Mouse (Mus musculus): ENCODE data around the gene Gorab. TPM values are rescaled to one million over a fixed set of nuclear protein-coding genes. Genes with fewer than 3 reads are reported as not detected.

Gorab gene
- total and polyA plus RNA-seq, 3 experiments = 0.64 to 11.9 (median 8.1) TPM

- no peaks in the 10 kb centered on the region for H3K9me3 ChIP-seq (replicated peaks)
- TF ChIP-seq TAL1 (conservative IDR thresholded peaks at IDR 0.05; ENCODE audit: low read depth, low read length) (no peak), POLR2AphosphoS5 (IDR thresholded peaks at IDR 0.05; ENCODE audit: insufficient replicate concordance, low read depth, low read length) (no peak), GATA1 (IDR thresholded peaks at IDR 0.05; ENCODE audit: borderline replicate concordance, low read length) (no peak), CTCF (IDR thresholded peaks at IDR 0.05; ENCODE audit: low read depth, low read length) (no peak), GATA2 (IDR thresholded peaks at IDR 0.05; ENCODE audit: borderline replicate concordance, low read depth, low read length) (no peak)
- no peak for ATAC-seq (ENCODE audit: extremely low read depth, insufficient number of reproducible peaks, low FRiP score, poor library complexity, severe bottlenecking)
Observed at GRCm38 (mm10) chr1:163380591-163380990, 22.9 kb downstream of the Gorab start.

GRCm38 (mm10) chr1:163380072-163380471 is 23.4 kb downstream of the Gorab start:
- Histone ChIP-seq H3K4me3 (ENCODE audit: low read depth, low read length) (no peak overlapping the region), H3K27me3 (ENCODE audit: insufficient read depth, low read length) (0 out of 2 replicates have a peak, but pooled peaks cover 4% of the 10 kb centered on the region), H3K36me3 (replicated peaks) (peaks cover 22% of the 10 kb centered on the region), H3K4me1 (ENCODE audit: insufficient read depth, low read depth, low read length) (peaks cover 18% of the 10 kb centered on the region), H3K9me3 (replicated peaks) (no peaks in the 10 kb centered on the region)
- ATAC-seq (ENCODE audit: extremely low read depth, insufficient number of reproducible peaks, low FRiP score, poor library complexity, severe bottlenecking) (no peak), DNase-seq (ENCODE audit: low spot score) (no peak)
- TF ChIP-seq CTCF (IDR thresholded peaks at IDR 0.05; ENCODE audit: low read depth, low read length) = no peak
- no peak for TF ChIP-seq POLR2AphosphoS5 (IDR thresholded peaks at IDR 0.05; ENCODE audit: insufficient replicate concordance, low read depth, low read length)
- TF ChIP-seq GATA1 (IDR thresholded peaks at IDR 0.05; ENCODE audit: borderline replicate concordance, low read length) = no peak
- TF ChIP-seq TAL1 (conservative IDR thresholded peaks at IDR 0.05; ENCODE audit: low read depth, low read length) = no peak
- TF ChIP-seq GATA2 (IDR thresholded peaks at IDR 0.05; ENCODE audit: borderline replicate concordance, low read depth, low read length) = no peak

More at GRCm38 (mm10) chr1:163380591-163380990, 22.9 kb downstream of the Gorab start:
- Histone ChIP-seq H3K27me3 (ENCODE audit: insufficient read depth, low read length) (0 out of 2 replicates have a peak, but pooled peaks cover 4% of the 10 kb centered on the region), H3K36me3 (replicated peaks) (peaks cover 25% of the 10 kb centered on the region), H3K4me1 (ENCODE audit: insufficient read depth, low read depth, low read length) (peaks cover 18% of the 10 kb centered on the region), H3K4me3 (ENCODE audit: low read depth, low read length) (no peak overlapping the region)
- no peak for DNase-seq (ENCODE audit: low spot score)

- ATAC-seq (ENCODE audit: extremely low read depth, insufficient number of reproducible peaks, low FRiP score, poor library complexity, severe bottlenecking) (no peak), DNase-seq (ENCODE audit: low spot score) (no peak)
- no peak for TF ChIP-seq TAL1 (conservative IDR thresholded peaks at IDR 0.05; ENCODE audit: low read depth, low read length)
- no peak for TF ChIP-seq POLR2AphosphoS5 (IDR thresholded peaks at IDR 0.05; ENCODE audit: insufficient replicate concordance, low read depth, low read length)
- Histone ChIP-seq H3K27me3 (ENCODE audit: insufficient read depth, low read length) (peaks cover 9% of the 10 kb centered on the region; the same call in 1 of the 2 replicates), H3K4me1 (ENCODE audit: insufficient read depth, low read depth, low read length) (peaks cover 4% of the 10 kb centered on the region; the same call in 1 of the 2 replicates), H3K4me3 (ENCODE audit: low read depth, low read length) (no peak overlapping the region), H3K9me3 (replicated peaks) (no peaks in the 10 kb centered on the region), H3K36me3 (replicated peaks) (peaks cover 13% of the 10 kb centered on the region)
Observed at GRCm38 (mm10) chr1:163377924-163378323, 25.5 kb downstream of the Gorab start.

- H3K4me1 ChIP-seq (ENCODE audit: insufficient read depth, low read depth, low read length) = peaks cover 4% of the 10 kb centered on the region; the same call in 1 of the 2 replicates
- H3K27me3 ChIP-seq (ENCODE audit: insufficient read depth, low read length) = peaks cover 9% of the 10 kb centered on the region; the same call in 1 of the 2 replicates
- no peaks in the 10 kb centered on the region for H3K9me3 ChIP-seq (replicated peaks)
- no peak for ATAC-seq (ENCODE audit: extremely low read depth, insufficient number of reproducible peaks, low FRiP score, poor library complexity, severe bottlenecking)
- DNase-seq (ENCODE audit: low spot score) = no peak
- TF ChIP-seq CTCF (IDR thresholded peaks at IDR 0.05; ENCODE audit: low read depth, low read length) (no peak), POLR2AphosphoS5 (IDR thresholded peaks at IDR 0.05; ENCODE audit: insufficient replicate concordance, low read depth, low read length) (no peak), TAL1 (conservative IDR thresholded peaks at IDR 0.05; ENCODE audit: low read depth, low read length) (no peak), GATA2 (IDR thresholded peaks at IDR 0.05; ENCODE audit: borderline replicate concordance, low read depth, low read length) (no peak), GATA1 (IDR thresholded peaks at IDR 0.05; ENCODE audit: borderline replicate concordance, low read length) (no peak)
- peaks cover 7% of the 10 kb centered on the region for H3K36me3 ChIP-seq (replicated peaks)
- no peak overlapping the region for H3K4me3 ChIP-seq (ENCODE audit: low read depth, low read length)
Observed at GRCm38 (mm10) chr1:163376818-163377581, 26.5 kb downstream of the Gorab start.

GRCm38 (mm10) chr1:163374455-163374854 is 29.0 kb downstream of the Gorab start:
- peaks cover 8% of the 10 kb centered on the region; the same call in 1 of the 2 replicates for H3K27me3 ChIP-seq (ENCODE audit: insufficient read depth, low read length)
- TF ChIP-seq CTCF (IDR thresholded peaks at IDR 0.05; ENCODE audit: low read depth, low read length) (no peak), GATA2 (IDR thresholded peaks at IDR 0.05; ENCODE audit: borderline replicate concordance, low read depth, low read length) (no peak)
- no peaks in the 10 kb centered on the region for H3K36me3 ChIP-seq (replicated peaks)
- ATAC-seq (ENCODE audit: extremely low read depth, insufficient number of reproducible peaks, low FRiP score, poor library complexity, severe bottlenecking) (no peak), DNase-seq (ENCODE audit: low spot score) (no peak)
- H3K4me3 ChIP-seq (ENCODE audit: low read depth, low read length) = no peak overlapping the region
- H3K4me1 ChIP-seq (ENCODE audit: insufficient read depth, low read depth, low read length) = peaks cover 2% of the 10 kb centered on the region; the same call in 1 of the 2 replicates
- H3K9me3 ChIP-seq (replicated peaks) = no peaks in the 10 kb centered on the region

GRCm38 (mm10) chr1:163362202-163362601 is 41.3 kb downstream of the Gorab start:
- H3K36me3 ChIP-seq (replicated peaks) = no peaks in the 10 kb centered on the region
- H3K4me3 ChIP-seq (ENCODE audit: low read depth, low read length) = no peak overlapping the region
- 0 out of 2 replicates have a peak, but pooled peaks cover 2% of the 10 kb centered on the region for H3K27me3 ChIP-seq (ENCODE audit: insufficient read depth, low read length)
- no peaks in the 10 kb centered on the region for H3K9me3 ChIP-seq (replicated peaks)
- TF ChIP-seq GATA1 (IDR thresholded peaks at IDR 0.05; ENCODE audit: borderline replicate concordance, low read length) (no peak), TAL1 (conservative IDR thresholded peaks at IDR 0.05; ENCODE audit: low read depth, low read length) (no peak), CTCF (IDR thresholded peaks at IDR 0.05; ENCODE audit: low read depth, low read length) (no peak), POLR2AphosphoS5 (IDR thresholded peaks at IDR 0.05; ENCODE audit: insufficient replicate concordance, low read depth, low read length) (no peak), GATA2 (IDR thresholded peaks at IDR 0.05; ENCODE audit: borderline replicate concordance, low read depth, low read length) (no peak)
- DNase-seq (ENCODE audit: low spot score) (no peak), ATAC-seq (ENCODE audit: extremely low read depth, insufficient number of reproducible peaks, low FRiP score, poor library complexity, severe bottlenecking) (no peak)
- H3K4me1 ChIP-seq (ENCODE audit: insufficient read depth, low read depth, low read length) = no peaks in the 10 kb centered on the region

All from G1E (cell line).